Mouse (Mus musculus): Measurements from ENCODE around the gene Tgm1.

- TF ChIP-seq POLR2A (IDR thresholded peaks at IDR 0.05; ENCODE audit: borderline replicate concordance, insufficient read depth, low read length) (no peak), CTCF (IDR thresholded peaks at IDR 0.05; ENCODE audit: borderline replicate concordance, insufficient read depth, low read depth, low read length) (no peak)
These were observed 16.4 kb upstream of the Tgm1 start for GRCm38 (mm10) chr14:55730116-55730515.
